Mouse (Mus musculus): Measurements from ENCODE around the gene Nt5c2. TPM values are rescaled to one million over a fixed set of nuclear protein-coding genes. Genes with fewer than 3 reads are reported as not detected.

The Nt5c2 gene
- total RNA-seq, 1 experiment from 2014 or later: 138 TPM

DNA sequence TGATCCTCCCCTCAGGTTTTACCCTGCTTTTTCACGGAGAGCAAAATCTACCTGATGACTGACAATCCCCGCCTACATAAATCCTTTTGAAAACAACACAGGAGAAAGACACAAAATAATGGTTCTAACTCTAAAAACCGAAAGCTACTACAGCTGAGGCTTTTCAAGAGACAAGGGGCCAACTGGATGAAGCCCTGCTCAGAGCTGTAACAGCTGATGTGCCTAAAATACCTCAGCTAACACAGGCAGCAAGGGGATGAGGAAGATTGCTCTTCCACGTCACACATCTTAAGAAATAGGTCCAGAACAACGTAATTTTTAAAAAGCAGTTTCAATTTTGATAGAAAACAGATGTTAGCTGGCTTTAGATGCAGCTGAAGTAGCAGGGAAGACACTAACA, 88.0 kb downstream of the Nt5c2 start:
- ATAC-seq (replicated peaks in 1 of 2; ENCODE audit: insufficient read depth in 1 of 2, low FRiP score in 2 of 2, low TSS enrichment in 1 of 2, low read depth in 1 of 2, poor library complexity in 2 of 2, severe bottlenecking in 2 of 2): no peak

DNA sequence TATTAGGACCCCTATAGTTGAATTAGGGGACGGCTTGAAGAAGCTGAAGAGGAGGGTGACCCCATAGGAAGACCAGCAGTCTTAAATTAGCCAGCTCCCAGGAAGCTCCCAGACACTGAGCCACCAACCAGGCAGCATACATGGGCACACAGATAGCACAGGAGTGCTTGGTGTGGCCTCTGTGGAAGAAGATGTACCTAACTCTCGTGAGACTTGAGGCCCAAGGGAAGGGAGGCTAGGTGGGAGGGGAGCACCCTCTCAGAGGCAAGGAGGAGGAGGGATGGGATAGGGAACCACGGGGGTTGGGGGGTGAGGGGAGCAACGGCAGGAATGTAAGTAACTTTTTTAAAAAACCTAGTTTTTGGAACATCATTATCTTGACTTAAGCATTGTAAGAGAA, 88.6 kb downstream of the Nt5c2 start:
- no peak for ATAC-seq (replicated peaks in 1 of 2; ENCODE audit: insufficient read depth in 1 of 2, low FRiP score in 2 of 2, low TSS enrichment in 1 of 2, low read depth in 1 of 2, poor library complexity in 2 of 2, severe bottlenecking in 2 of 2)

DNA sequence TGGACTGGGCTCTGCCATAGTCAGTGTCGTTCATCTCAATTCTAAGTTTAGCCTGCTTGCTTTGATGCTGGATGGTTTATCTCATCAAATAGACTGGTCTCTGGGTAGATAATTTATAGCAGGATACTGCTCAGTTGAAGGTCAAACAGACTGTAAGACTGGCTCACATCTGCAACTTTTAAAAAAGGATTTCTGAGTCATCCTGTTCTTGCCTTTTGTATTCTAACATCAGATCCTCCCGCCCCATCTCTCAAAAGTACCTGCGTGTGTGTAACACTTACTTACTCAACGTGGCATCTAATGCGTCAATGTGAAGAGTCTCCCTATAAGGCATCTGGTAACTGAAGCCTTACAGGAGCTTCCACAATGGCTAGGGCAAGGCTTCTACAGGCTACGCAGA, 94.4 kb downstream of the Nt5c2 start:
- no peak for ATAC-seq (replicated peaks in 1 of 2; ENCODE audit: insufficient read depth in 1 of 2, low FRiP score in 2 of 2, low TSS enrichment in 1 of 2, low read depth in 1 of 2, poor library complexity in 2 of 2, severe bottlenecking in 2 of 2)

DNA sequence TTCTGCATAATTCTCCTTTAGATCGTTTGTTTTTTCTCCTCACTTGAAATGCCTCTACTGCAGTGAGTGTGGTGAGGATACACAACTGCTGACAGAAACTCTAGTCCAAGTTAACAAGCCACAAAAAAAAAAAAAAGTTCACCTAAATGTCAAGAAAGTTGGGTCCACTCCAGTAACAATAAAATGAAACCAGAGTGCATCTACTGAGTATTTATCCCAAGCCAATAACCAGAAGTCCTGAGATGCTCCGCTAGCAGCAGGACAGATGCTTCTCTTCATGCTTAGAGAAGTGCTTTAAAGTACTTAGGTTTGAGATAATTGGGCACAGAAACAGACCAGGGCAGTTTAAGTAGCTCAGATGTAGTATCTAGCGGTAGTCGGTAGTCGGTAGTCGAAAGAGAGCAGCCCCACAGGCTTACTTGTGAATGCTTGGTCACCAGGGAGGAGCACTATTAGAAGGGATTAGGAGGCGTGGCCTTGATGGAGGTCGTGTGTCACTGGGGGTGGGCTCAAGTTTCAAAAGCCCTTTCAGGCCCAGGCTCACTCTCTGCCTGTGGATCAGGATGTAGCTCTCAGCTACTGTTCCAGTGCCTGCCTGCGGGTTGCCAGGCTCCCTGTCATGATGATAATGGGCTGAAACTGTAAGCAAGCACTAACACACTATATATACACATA, 99.4 kb downstream of the Nt5c2 start:
- no peak for ATAC-seq (replicated peaks in 1 of 2; ENCODE audit: insufficient read depth in 1 of 2, low FRiP score in 2 of 2, low TSS enrichment in 1 of 2, low read depth in 1 of 2, poor library complexity in 2 of 2, severe bottlenecking in 2 of 2)

DNA sequence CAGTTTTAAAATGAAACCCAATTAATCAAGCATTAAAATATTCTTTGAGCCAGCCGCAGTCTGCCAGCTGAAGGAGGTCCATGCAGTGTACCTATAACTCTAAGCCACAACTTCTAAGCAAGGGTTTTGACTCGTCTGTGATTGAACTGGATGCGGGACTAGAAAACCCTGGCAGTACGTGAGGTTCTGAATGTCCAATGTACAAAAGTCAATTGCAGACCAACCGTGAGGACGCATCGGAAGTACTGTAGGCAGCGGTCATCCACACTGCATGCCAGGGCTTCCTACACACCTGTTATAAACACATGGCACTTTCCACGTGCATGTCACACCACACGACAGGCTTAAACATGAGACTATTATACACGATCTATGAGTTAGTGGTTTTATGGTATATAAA, 101.3 kb downstream of the Nt5c2 start:
- ATAC-seq (replicated peaks in 1 of 2; ENCODE audit: insufficient read depth in 1 of 2, low FRiP score in 2 of 2, low TSS enrichment in 1 of 2, low read depth in 1 of 2, poor library complexity in 2 of 2, severe bottlenecking in 2 of 2): no peak

DNA sequence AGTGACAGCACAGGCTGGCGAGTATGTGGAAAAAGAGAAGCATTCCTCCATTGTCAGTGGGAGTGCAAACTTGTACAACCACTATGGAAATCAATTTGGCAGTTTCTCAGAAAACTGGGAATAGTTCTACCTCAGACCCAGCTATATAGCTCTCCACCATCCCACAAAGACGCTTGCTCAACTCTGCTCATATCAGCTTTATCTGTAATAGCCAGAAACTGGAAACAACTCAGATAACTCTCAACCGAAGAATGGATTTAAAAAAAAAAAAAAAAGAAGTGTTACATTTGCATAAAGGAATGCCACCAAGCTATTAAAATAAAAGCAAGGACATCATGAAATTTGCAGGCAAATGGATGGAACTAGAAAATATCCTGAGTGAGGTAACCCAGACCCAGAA, 103.5 kb downstream of the Nt5c2 start:
- no peak for ATAC-seq (replicated peaks in 1 of 2; ENCODE audit: insufficient read depth in 1 of 2, low FRiP score in 2 of 2, low TSS enrichment in 1 of 2, low read depth in 1 of 2, poor library complexity in 2 of 2, severe bottlenecking in 2 of 2)

DNA sequence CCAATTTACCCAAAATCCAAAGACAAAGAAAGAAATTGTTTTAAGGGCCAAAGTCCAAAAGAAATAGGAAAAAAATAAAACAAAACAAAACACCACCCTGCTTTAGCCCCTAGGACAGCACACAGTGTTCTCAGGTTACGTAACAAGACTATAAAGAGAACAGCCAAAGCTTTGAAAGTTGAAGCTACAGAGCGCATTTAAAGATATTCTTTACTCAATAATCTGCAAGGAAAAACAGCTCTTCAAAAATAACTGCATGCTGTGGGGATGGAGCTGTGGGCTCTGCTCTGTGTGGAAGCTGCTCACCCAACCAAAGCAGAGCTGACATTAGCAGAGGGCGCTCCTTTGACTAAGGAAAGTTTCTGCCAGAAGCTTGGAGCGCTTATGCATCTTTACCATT, 106.0 kb downstream of the Nt5c2 start:
- ATAC-seq (replicated peaks in 1 of 2; ENCODE audit: insufficient read depth in 1 of 2, low FRiP score in 2 of 2, low TSS enrichment in 1 of 2, low read depth in 1 of 2, poor library complexity in 2 of 2, severe bottlenecking in 2 of 2): no peak

DNA sequence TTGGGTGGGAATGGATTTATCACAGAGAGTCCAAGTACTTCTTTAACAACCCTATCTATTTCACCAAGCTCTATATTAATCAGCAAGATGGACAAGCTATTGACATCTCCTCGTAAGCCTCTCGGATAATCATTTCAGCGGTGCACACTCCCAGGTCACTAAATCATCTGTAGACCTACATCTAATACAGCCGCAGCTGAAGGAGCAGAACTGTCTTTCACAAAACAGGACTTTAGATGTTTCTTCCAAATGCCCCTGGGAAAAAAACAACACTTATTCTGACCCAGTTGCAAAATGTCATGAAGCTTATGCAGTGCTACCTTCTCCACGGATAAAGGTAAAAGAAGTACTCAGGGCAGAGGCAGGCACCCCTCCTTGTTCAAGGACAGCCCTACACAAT, 106.7 kb downstream of the Nt5c2 start:
- no peak for ATAC-seq (replicated peaks in 1 of 2; ENCODE audit: insufficient read depth in 1 of 2, low FRiP score in 2 of 2, low TSS enrichment in 1 of 2, low read depth in 1 of 2, poor library complexity in 2 of 2, severe bottlenecking in 2 of 2)

DNA sequence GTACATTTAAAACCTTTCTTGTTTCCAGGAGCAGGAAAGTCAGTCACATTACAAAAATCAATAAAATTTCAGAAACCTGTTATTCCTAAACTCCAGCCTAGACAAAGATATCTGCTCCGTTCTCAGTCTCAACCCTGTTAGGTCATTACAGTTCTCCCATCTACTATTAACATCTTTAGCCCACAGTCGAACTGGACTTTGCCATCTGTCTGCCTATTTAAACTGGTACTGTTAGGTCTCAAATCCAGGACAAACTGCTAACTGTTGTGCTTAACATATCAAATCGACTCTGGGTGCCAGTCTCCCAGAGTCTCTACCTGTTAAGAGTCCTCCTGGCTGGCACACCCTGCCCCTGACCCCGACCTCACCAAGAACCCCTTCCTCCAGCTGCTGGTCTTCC, 109.0 kb downstream of the Nt5c2 start:
- no peak for ATAC-seq (replicated peaks in 1 of 2; ENCODE audit: insufficient read depth in 1 of 2, low FRiP score in 2 of 2, low TSS enrichment in 1 of 2, low read depth in 1 of 2, poor library complexity in 2 of 2, severe bottlenecking in 2 of 2)

DNA sequence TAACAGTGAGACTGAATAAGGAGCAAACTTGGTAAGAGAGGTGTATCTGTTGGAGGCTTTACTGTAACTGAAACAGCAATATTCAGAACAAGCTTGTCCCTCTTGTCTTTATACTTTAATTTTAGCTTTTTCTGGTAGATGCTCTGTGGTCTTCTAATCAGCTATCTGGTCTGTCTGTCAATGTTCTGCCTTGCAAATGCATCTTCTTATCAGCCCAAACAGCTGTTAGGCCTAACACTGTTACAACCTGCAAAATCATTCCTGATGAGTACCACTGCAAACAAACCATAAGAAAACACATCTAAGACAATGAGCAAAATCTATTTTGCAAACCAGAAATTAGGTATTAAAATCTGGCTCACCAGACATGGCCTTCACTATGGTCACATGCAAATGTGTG, 109.6 kb downstream of the Nt5c2 start:
- no peak for ATAC-seq (replicated peaks in 1 of 2; ENCODE audit: insufficient read depth in 1 of 2, low FRiP score in 2 of 2, low TSS enrichment in 1 of 2, low read depth in 1 of 2, poor library complexity in 2 of 2, severe bottlenecking in 2 of 2)

DNA sequence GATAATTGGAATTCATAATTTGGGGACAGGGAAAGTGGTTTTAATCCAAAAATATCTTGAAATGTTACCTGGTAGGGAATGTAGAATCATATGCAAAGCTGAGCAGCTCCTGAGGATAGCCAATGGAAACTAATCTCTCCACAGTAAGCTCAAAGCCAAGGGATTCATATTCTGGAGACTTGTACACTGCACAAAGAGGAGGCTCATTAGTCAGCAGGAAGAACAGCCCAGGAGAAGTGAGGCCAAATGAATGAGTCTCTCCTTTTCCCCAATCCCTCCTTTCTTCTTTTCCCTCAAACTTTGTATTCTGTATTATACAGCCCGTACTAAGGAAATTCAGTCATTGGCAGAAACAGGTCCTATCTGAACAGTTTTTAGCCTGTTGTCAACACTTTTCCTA, 110.0 kb downstream of the Nt5c2 start:
- ATAC-seq (replicated peaks in 1 of 2; ENCODE audit: insufficient read depth in 1 of 2, low FRiP score in 2 of 2, low TSS enrichment in 1 of 2, low read depth in 1 of 2, poor library complexity in 2 of 2, severe bottlenecking in 2 of 2): no peak

DNA sequence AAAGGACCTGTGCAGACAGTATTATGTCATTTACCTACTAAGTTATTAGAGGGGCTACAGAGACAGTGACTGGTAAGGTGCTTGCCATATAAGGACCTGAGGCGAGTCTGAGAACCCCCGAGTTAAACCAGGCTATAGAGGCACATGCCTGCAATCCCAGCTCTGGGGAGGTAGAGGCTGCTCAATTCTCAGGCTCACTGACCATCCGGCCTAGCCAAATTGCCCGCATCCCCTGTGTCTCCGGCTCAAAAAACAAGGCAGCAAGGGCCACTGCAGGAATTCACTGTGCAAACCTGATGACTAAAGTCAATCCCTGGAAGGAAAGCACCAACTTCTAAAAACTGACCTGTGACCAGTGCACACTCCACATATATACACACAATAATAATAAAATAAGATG, 111.6 kb downstream of the Nt5c2 start:
- no peak for ATAC-seq (replicated peaks in 1 of 2; ENCODE audit: insufficient read depth in 1 of 2, low FRiP score in 2 of 2, low TSS enrichment in 1 of 2, low read depth in 1 of 2, poor library complexity in 2 of 2, severe bottlenecking in 2 of 2)

DNA sequence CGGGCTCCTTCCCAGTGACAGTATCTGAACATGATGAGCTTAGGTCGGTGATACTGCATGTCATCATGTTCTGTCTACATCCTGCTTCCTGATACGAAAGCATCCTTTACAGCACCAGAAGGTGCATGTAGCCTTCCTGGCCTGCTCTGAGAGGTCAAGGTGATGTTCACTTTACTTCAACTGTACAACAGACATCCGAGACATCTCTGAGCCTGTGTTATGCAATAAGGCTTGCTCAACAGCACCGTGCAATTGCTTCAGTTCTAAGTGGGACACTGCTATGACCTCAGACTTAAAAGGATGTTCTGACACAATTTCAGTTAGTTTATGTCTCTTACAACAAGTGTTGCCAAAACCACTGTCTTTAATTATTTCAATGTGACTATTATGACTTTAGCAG, 113.6 kb downstream of the Nt5c2 start:
- peak in 1 of 2 experiments; percentile 37; a peak in 1 of 4 replicates for ATAC-seq (replicated peaks in 1 of 2; ENCODE audit: insufficient read depth in 1 of 2, low FRiP score in 2 of 2, low TSS enrichment in 1 of 2, low read depth in 1 of 2, poor library complexity in 2 of 2, severe bottlenecking in 2 of 2)

DNA sequence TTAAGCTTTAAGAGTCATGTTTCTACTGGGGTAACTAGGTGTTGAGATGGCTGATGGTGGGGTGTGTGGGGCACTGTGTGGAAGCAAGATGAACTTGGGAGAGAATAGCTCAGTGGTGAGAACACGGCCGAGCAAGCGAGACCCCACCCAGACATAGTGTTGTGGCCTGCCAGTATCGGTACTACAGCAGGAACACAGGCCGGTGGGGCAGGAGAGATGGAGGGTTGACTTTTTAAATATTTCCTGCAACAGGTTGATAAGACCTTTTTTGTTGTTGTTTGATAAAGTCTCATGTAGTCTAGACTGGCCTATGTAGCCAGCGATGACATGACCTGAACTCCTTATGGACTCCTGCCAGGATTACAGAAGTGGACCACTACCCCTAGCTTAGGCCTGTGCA, 114.2 kb downstream of the Nt5c2 start:
- ATAC-seq (replicated peaks in 1 of 2; ENCODE audit: insufficient read depth in 1 of 2, low FRiP score in 2 of 2, low TSS enrichment in 1 of 2, low read depth in 1 of 2, poor library complexity in 2 of 2, severe bottlenecking in 2 of 2): no peak

DNA sequence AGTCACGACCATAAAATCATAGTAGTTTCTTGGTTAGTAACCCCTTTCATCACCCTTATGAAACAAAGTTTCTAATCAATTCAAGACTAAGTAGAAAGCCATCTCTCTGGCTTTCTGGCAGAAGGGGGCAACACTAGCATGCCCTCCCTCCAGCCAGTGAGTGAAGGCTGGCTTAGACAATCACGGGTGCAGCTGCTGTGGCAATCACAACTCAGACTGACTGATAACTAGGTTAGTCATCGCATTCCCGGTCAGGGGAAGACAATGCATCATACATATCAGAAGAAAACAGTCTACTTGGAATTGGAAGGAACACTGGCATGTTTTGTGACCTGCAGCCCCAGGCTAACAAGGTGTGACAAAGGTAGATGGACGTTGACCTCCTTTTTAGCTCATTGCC, 115.1 kb downstream of the Nt5c2 start:
- no peak for ATAC-seq (replicated peaks in 1 of 2; ENCODE audit: insufficient read depth in 1 of 2, low FRiP score in 2 of 2, low TSS enrichment in 1 of 2, low read depth in 1 of 2, poor library complexity in 2 of 2, severe bottlenecking in 2 of 2)

DNA sequence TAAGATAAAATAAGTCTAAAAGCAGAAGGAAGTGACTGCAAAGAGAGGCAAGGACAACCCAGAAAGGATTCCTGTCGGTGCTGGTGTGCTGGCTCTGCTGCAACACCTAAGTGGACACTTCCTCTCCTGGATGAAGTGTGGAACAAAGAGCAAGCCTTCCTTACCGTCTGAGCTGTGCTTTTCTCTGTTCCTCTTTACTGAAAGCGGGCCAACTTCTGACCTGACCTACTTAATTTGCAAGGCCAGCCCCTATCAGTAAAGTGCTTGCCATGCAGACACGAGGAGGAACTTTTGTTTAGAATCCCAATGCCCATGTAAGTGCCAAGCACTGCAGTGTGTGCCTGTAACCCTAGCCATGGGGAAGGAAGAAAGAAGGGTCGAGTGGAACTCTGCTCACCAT, 115.6 kb downstream of the Nt5c2 start:
- ATAC-seq (replicated peaks in 1 of 2; ENCODE audit: insufficient read depth in 1 of 2, low FRiP score in 2 of 2, low TSS enrichment in 1 of 2, low read depth in 1 of 2, poor library complexity in 2 of 2, severe bottlenecking in 2 of 2): peak; percentile 78 to 95

DNA sequence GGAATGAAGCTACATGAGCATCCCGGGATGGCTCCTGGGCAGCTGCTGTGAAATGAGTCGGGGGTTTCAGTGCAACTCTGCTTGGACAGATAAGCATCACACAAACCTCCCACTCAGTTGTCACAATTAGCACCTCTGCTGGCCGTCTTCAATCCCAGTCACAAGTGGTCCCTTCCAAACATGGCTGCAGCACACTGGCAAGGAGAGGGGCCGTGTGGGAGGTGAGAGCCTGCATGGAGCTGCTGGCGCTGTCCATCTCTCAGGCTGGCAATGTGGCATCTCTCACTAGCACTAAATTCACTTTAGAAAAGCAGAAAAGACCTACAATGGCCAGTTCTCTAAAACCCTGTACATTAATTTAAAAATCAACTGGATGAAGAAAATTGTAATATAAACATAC, 116.7 kb downstream of the Nt5c2 start:
- ATAC-seq (replicated peaks in 1 of 2; ENCODE audit: insufficient read depth in 1 of 2, low FRiP score in 2 of 2, low TSS enrichment in 1 of 2, low read depth in 1 of 2, poor library complexity in 2 of 2, severe bottlenecking in 2 of 2): no peak

DNA sequence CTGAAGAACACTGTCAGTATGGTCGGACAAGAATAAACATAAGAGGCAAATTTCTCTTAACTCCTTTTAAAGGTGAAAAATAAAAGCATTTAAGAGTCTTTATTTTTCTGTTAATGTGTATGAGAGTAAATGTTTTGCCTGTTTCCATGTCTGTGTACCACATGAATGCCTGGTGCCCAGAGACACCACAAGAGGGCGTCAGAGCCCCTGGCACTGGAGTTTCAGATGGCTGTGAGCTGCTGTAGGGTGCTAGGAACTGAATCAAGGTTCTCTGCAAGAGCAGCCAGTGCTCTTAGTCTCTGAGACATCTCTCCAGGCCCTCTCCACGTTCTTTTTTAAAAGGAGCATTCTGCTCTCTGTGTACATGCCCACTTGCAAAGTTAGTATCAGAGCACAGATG, 117.8 kb downstream of the Nt5c2 start:
- ATAC-seq (replicated peaks in 1 of 2; ENCODE audit: insufficient read depth in 1 of 2, low FRiP score in 2 of 2, low TSS enrichment in 1 of 2, low read depth in 1 of 2, poor library complexity in 2 of 2, severe bottlenecking in 2 of 2): no peak

DNA sequence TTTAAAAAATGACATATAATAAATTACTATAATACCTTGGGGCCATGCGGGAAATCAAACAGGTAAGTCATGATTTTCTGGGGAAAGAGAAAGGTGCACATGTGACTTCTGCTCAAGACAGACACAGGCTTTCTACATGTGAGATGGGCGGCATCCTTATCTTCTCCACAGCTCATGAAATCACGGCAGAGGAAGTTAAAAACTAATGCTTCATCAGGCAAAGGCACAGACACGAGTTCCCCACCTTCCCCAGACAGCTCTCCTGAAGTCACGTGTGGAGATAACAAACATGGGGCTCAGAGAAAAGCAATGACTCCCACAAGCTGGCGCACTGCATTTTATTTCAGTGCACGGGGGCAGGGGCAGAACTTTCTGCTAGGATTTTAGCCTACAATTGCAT, 121.5 kb downstream of the Nt5c2 start:
- no peak for ATAC-seq (replicated peaks in 1 of 2; ENCODE audit: insufficient read depth in 1 of 2, low FRiP score in 2 of 2, low TSS enrichment in 1 of 2, low read depth in 1 of 2, poor library complexity in 2 of 2, severe bottlenecking in 2 of 2)

DNA sequence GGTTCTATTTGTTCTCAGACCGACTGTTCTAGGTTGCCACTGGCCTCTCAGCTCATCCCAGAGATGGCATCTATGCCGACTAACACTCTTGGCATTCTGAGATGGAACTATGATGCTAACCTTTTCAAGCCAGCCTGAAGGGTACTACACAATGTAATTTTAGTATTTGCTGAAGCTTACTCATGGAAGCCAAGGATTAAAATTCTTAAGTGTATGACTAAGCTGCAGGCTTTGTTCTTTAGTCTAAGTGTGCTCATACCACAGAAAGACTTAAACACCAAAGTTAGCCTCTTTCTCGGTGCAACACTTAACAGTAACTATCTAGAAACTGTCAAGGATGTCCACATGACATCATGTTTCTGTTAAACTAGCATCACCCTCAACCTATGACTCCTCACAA, 122.1 kb downstream of the Nt5c2 start:
- ATAC-seq (replicated peaks in 1 of 2; ENCODE audit: insufficient read depth in 1 of 2, low FRiP score in 2 of 2, low TSS enrichment in 1 of 2, low read depth in 1 of 2, poor library complexity in 2 of 2, severe bottlenecking in 2 of 2): no peak

Data from hematopoietic stem cell, adult 5-6 weeks (primary cell).